Mouse (Mus musculus) T-cell, adult 2 months (primary cell): ENCODE results near the gene Med23.

ENCODE experiments used
- DNase-seq: peaks from one replicate; pipeline ENCODE4 v3.0.0; 2022; ENCODE audit warnings: low spot score

Gene Med23

DNA sequence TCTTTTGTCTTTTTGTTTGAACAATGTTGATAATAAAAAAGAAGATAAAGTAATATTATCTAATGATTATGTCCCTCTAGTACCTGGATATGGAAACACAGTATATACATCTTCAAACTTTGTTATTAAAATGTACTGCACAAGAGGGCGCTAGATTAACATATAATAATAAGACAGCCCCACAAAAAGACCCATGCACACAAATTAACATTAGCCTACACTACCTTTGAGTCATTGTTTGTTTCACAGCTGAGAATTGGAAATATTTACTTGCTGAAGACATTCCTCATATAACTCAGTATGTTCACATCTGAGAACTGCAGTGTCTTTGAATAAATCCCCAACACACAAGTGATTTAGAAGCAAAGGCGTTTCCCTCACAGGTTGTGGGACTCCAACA is 91.3 kb downstream of the Med23 start:
- no peak for DNase-seq

DNA sequence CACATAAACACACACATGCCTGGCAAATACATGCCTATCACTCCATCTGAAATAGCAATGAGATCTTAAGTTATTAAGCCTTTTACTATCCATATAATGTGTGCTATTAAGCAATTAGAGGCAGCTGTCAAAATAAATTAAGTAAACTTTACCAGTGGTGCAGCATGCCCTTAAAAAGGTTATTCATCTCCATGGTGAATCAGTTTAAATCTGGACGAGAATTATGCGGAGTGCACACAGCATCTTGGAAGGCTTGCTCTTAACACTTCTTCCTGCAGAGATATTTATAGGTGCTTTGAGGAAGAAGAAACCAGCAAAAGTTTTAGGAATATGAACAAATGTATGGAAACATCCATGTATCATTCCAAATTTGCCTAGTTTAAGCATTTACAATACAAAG is 92.1 kb downstream of the Med23 start:
- DNase-seq: no peak
